In the genomic region with DNA sequence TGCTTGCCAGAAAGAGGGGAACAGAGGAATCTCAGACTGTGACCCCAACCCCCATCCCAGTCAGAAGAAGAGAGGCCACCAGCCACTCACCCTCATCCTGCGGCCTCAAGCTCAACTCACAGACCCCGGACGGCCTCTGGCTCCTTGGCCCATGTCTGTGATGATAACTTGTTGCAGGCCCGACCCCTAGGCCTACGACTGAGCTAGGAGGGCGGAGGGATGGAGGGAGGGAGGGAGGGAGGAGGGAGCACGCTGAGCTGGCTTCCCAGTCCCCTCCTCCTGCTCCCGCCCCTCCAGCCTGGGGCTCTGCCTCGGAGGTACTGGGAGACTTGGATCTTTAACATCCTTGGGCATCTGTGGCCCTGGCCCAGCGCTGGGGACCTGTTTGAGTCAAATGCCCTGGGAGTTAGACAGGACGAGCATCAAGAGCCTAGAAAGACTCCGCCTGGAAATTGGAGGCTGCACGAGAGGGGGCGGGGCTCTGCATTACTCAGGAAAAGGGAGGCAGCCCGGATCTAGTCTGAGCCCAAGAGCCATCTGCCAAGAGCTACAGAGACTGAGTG, we compare ENCODE assay signal across 8 mouse cellular contexts. TPM values are rescaled to one million over a fixed set of nuclear protein-coding genes. Genes with fewer than 3 reads are reported as not detected.
DNase-seq lines count a peak whose midpoint lies in the region; ATAC-seq and TF ChIP-seq lines count a peak whose summit lies in the region.

No protein-coding gene starts in this region.

- TF ChIP-seq POLR2A in lung, adult 2 months (IDR thresholded peaks at IDR 0.05; ENCODE audit: borderline replicate concordance, extremely low read depth, low read depth, low read length), result peak; percentile 64; the same call in 1 of the 2 replicates

- peak overlapping the region; percentile 57 for H3K9ac ChIP-seq in forebrain, embryonic 15.5 days (replicated peaks)

- H3K4me1 ChIP-seq in brown adipose tissue, adult 24 weeks (ENCODE audit: control insufficient read depth, insufficient read depth, insufficient read length, low read length), result peaks cover 32% of the 10 kb centered on the region
- peaks cover 31% of the 10 kb centered on the region for H3K4me1 ChIP-seq in forebrain, embryonic 15.5 days
- peaks cover 12% of the 10 kb centered on the region; the same call in 1 of the 2 replicates for H3K4me1 ChIP-seq in lung, adult 2 months (ENCODE audit: control insufficient read depth, insufficient read depth, low read length)

- peak; percentile 95 for DNase-seq in 3T3-L1 (ENCODE audit: low read depth, low spot score)
- DNase-seq in heart, postnatal 25 days (ENCODE audit: low spot score), result peak; percentile 65
- peak; percentile 82 to 87 for DNase-seq in layer of hippocampus, adult 18-20 months (ENCODE audit: low spot score in 2 of 2)
- DNase-seq in lung, adult 2 months, result peak; percentile 70
- peak; percentile 73 for DNase-seq in ovary, postnatal 36 days (ENCODE audit: low spot score)
- DNase-seq in natural killer cell, adult 2 months (ENCODE audit: low spot score in 2 of 2), result no peak

- H3K27me3 ChIP-seq in forebrain, embryonic 15.5 days, result no peaks in the 10 kb centered on the region

- no peak for TF ChIP-seq CTCF in lung, adult 2 months (IDR thresholded peaks at IDR 0.05; ENCODE audit: insufficient read depth, low read length)

- H3K36me3 ChIP-seq in forebrain, embryonic 15.5 days, result no peaks in the 10 kb centered on the region

- intact Hi-C loops in heart, postnatal 25 days (cut with DNase I), result no loop called here

- WGBS in forebrain, embryonic 15.5 days, result 0% methylated on average over 14 of the region's 15 CpGs
- 17% methylated on average over 15 of the region's 15 CpGs for WGBS in lung, adult 2 months

- H3K4me2 ChIP-seq in forebrain, embryonic 15.5 days (replicated peaks), result peak overlapping the region; percentile 45

- peak overlapping the region; percentile 77 for H3K27ac ChIP-seq in brown adipose tissue, adult 24 weeks (replicated peaks; ENCODE audit: low read depth, low read length)
- H3K27ac ChIP-seq in forebrain, embryonic 15.5 days (replicated peaks), result peak overlapping the region; percentile 79

- no peaks in the 10 kb centered on the region for H3K9me3 ChIP-seq in forebrain, embryonic 15.5 days

- H3K4me3 ChIP-seq in brown adipose tissue, adult 24 weeks (ENCODE audit: insufficient read depth, low read depth, low read length), result peak overlapping the region; percentile 51
- peak overlapping the region; percentile 36 for H3K4me3 ChIP-seq in forebrain, embryonic 15.5 days
- H3K4me3 ChIP-seq in lung, adult 2 months (replicated peaks; ENCODE audit: extremely low read depth, low read depth, low read length), result peak overlapping the region; percentile 62

- peak; percentile 49 for ATAC-seq in forebrain, embryonic 15.5 days (replicated peaks)

RNA-seq across cellular contexts. Expression of a gene that starts 1.7 kb away (rescaled TPM):
- polyA plus RNA-seq in brown adipose tissue, adult 24 weeks (2012; ENCODE audit: insufficient read depth, insufficient read length, missing spikeins), result 2.7 and 3.3 TPM in 2 replicates
- 4.2 and 4.9 TPM in 2 replicates for polyA plus RNA-seq in forebrain, embryonic 15.5 days (2015; fragmentation: Nextera tagmentation; extraction: Ambion mirVana)
- 10 to 100 TPM; 56.6 to 59.4 TPM for total RNA-seq in heart, postnatal 25 days (2021)
- 1 to 10 TPM; 2.5 to 3.4 TPM for total RNA-seq in layer of hippocampus, adult 18-20 months (2021)
- polyA plus RNA-seq in lung, adult 2 months (2012; rRNA removed), result 22.9 and 23.0 TPM in 2 replicates

RNA-seq across cellular contexts. Expression of a gene that starts 15.0 kb away (rescaled TPM):
- not detected in 2 replicates for polyA plus RNA-seq in brown adipose tissue, adult 24 weeks (2012; ENCODE audit: insufficient read depth, insufficient read length, missing spikeins)
- polyA plus RNA-seq in forebrain, embryonic 15.5 days (2015; fragmentation: Nextera tagmentation; extraction: Ambion mirVana), result 1.0 and 1.4 TPM in 2 replicates
- total RNA-seq in heart, postnatal 25 days (2021), result not detected
- 10 to 100 TPM; 30.4 to 31.6 TPM for total RNA-seq in layer of hippocampus, adult 18-20 months (2021)
- polyA plus RNA-seq in lung, adult 2 months (2012; rRNA removed), result 0.02 and 0.03 TPM in 2 replicates

RNA-seq across cellular contexts. Expression of a gene that starts 34.4 kb away (rescaled TPM):
- 0.71 TPM in 1 of 2 replicates, not detected in the other for polyA plus RNA-seq in brown adipose tissue, adult 24 weeks (2012; ENCODE audit: insufficient read depth, insufficient read length, missing spikeins)
- polyA plus RNA-seq in forebrain, embryonic 15.5 days (2015; fragmentation: Nextera tagmentation; extraction: Ambion mirVana), result not detected in 2 replicates
- under 1 TPM; 0.06 to 0.26 TPM for total RNA-seq in heart, postnatal 25 days (2021)
- under 1 TPM; 0.07 to 0.15 TPM for total RNA-seq in layer of hippocampus, adult 18-20 months (2021)
- polyA plus RNA-seq in lung, adult 2 months (2012; rRNA removed), result 11.0 and 12.8 TPM in 2 replicates

RNA-seq across cellular contexts. Expression of a gene that starts 43.1 kb away (rescaled TPM):
- 3.6 and 8.2 TPM in 2 replicates for polyA plus RNA-seq in brown adipose tissue, adult 24 weeks (2012; ENCODE audit: insufficient read depth, insufficient read length, missing spikeins)
- 3.1 and 7.5 TPM in 2 replicates for polyA plus RNA-seq in forebrain, embryonic 15.5 days (2015; fragmentation: Nextera tagmentation; extraction: Ambion mirVana)
- 1 to 10 TPM; 5.1 to 5.6 TPM for total RNA-seq in heart, postnatal 25 days (2021)
- total RNA-seq in layer of hippocampus, adult 18-20 months (2021), result 1 to 10 TPM; 1.4 to 1.9 TPM
- polyA plus RNA-seq in lung, adult 2 months (2012; rRNA removed), result 145 and 187 TPM in 2 replicates

Comparison
In these comparisons a context has a peak if more than half of its experiments do, and no peak if none do; other contexts are left out.
1. DNase-seq: peak in 3T3-L1 (single experiment), heart, postnatal 25 days (single experiment), layer of hippocampus, adult 18-20 months (2 of 2), lung, adult 2 months (single experiment) and ovary, postnatal 36 days (single experiment); none in natural killer cell, adult 2 months (0 of 2).
2. Peak in every context shown above with its lines, with median percentiles within 50 percentile points of each other: H3K4me3 ChIP-seq.